19 mouse cellular contexts compared by ENCODE assay signal in genomic region chr9:12157157-12157556, GRCm38 (mm10).
DNase-seq lines count a peak whose midpoint lies in the region; ATAC-seq and TF ChIP-seq lines count a peak whose summit lies in the region.
"Had no signal": no experiment of that assay in that cellular context is flagged by ENCODE, and none has a peak within 500 bp of the region (broad histone marks: within the 10 kb centered on the region; RNA-seq: fewer than 3 reads in every experiment).

No protein-coding gene starts in this region.

- H3K4me1 ChIP-seq in heart, postnatal 0 days (ENCODE audit: control insufficient read depth, insufficient read depth) = no peaks in the 10 kb centered on the region
- H3K4me1 ChIP-seq in kidney, embryonic 15.5 days = no peaks in the 10 kb centered on the region
- H3K4me1 ChIP-seq: heart, embryonic 10.5 days; hindbrain, embryonic 15.5 days; limb, embryonic 10.5 days; liver, embryonic 12.5 days had no signal

- no peak overlapping the region for H3K27ac ChIP-seq in heart, postnatal 0 days (ENCODE audit: low read depth)
- H3K27ac ChIP-seq in kidney, embryonic 15.5 days = no peak overlapping the region
- H3K27ac ChIP-seq: heart, embryonic 10.5 days; hindbrain, embryonic 15.5 days; limb, embryonic 10.5 days; liver, embryonic 12.5 days had no signal

- 0 out of 2 replicates have a peak, but pooled peaks have one; percentile 18 for TF ChIP-seq CTCF in heart, postnatal 0 days (IDR thresholded peaks at IDR 0.05; ENCODE audit: low read depth)

- H3K9ac ChIP-seq in heart, postnatal 0 days (replicated peaks; ENCODE audit: low read depth, low read length) = no peak overlapping the region
- H3K9ac ChIP-seq in kidney, embryonic 15.5 days = no peak overlapping the region
- H3K9ac ChIP-seq: forebrain, postnatal 0 days; hindbrain, embryonic 15.5 days; liver, embryonic 12.5 days had no signal

- no peaks in the 10 kb centered on the region for H3K27me3 ChIP-seq in heart, postnatal 0 days (ENCODE audit: control insufficient read depth, insufficient read depth, low read length)
- H3K27me3 ChIP-seq in kidney, embryonic 15.5 days = no peaks in the 10 kb centered on the region
- H3K27me3 ChIP-seq: hindbrain, embryonic 15.5 days; liver, embryonic 12.5 days had no signal

- H3K4me2 ChIP-seq in heart, postnatal 0 days (ENCODE audit: low read depth, low read length) = no peak overlapping the region
- no peak overlapping the region for H3K4me2 ChIP-seq in kidney, embryonic 15.5 days
- H3K4me2 ChIP-seq: hindbrain, embryonic 15.5 days; liver, embryonic 12.5 days had no signal

- H3K4me3 ChIP-seq in heart, postnatal 0 days (ENCODE audit: low read depth, low read length) = no peak overlapping the region
- H3K4me3 ChIP-seq in kidney, embryonic 15.5 days (replicated peaks) = no peak overlapping the region
- H3K4me3 ChIP-seq: heart, embryonic 10.5 days; hindbrain, embryonic 15.5 days; limb, embryonic 10.5 days; liver, embryonic 12.5 days had no signal

- 48% methylated on average over 2 of the region's 2 CpGs for WGBS in heart, postnatal 0 days
- 50% methylated on average over 2 of the region's 2 CpGs for WGBS in kidney, embryonic 15.5 days

- 0 out of 2 replicates have a peak, but pooled peaks cover 5% of the 10 kb centered on the region for H3K9me3 ChIP-seq in heart, postnatal 0 days (replicated peaks; ENCODE audit: control insufficient read depth, low read length)
- 0 out of 2 replicates have a peak, but pooled peaks cover 3% of the 10 kb centered on the region for H3K9me3 ChIP-seq in kidney, embryonic 15.5 days (replicated peaks)
- H3K9me3 ChIP-seq: heart, embryonic 10.5 days; hindbrain, embryonic 15.5 days; limb, embryonic 10.5 days; liver, embryonic 12.5 days had no signal

- H3K36me3 ChIP-seq in heart, postnatal 0 days (replicated peaks; ENCODE audit: control insufficient read depth, insufficient read depth, low read length) = no peaks in the 10 kb centered on the region
- no peaks in the 10 kb centered on the region for H3K36me3 ChIP-seq in kidney, embryonic 15.5 days
- H3K36me3 ChIP-seq: heart, embryonic 10.5 days; hindbrain, embryonic 15.5 days; limb, embryonic 10.5 days; liver, embryonic 12.5 days had no signal

- no peak for TF ChIP-seq EP300 in heart, postnatal 0 days (IDR thresholded peaks at IDR 0.05; ENCODE audit: low read depth)

- DNase-seq in adrenal gland, adult 2 months = peak; percentile 16
- DNase-seq in adrenal gland, adult 8-10 months = no peak
- no peak for DNase-seq in heart, postnatal 0 days (ENCODE audit: low spot score)
- DNase-seq in heart, adult 9 months (ENCODE audit: low spot score in 2 of 2) = no peak
- peak; percentile 51 for DNase-seq in A20 (ENCODE audit: low read depth, low spot score)
- DNase-seq in ovary, adult 18-20 months (ENCODE audit: low spot score) = no peak
- no peak for DNase-seq in layer of hippocampus, adult 11-12 months (ENCODE audit: low spot score)
- DNase-seq: cerebellum, postnatal 25 days; forebrain, postnatal 0 days; gastrocnemius, postnatal 10 days; right cerebral cortex, adult 18-20 months; thymus, adult 2 months had no signal

- ATAC-seq in heart, postnatal 0 days (ENCODE audit: insufficient read depth, low read depth) = no peak
- ATAC-seq in kidney, embryonic 15.5 days (replicated peaks; ENCODE audit: low FRiP score) = peak; percentile 49; the same call in 1 of the 2 replicates
- ATAC-seq: forebrain, postnatal 0 days; intestine, postnatal 0 days; liver, embryonic 12.5 days; midbrain, embryonic 16.5 days had no signal

Comparison
In these comparisons a context has a peak if more than half of its experiments do, and no peak if none do; other contexts are left out.
1. DNase-seq: peak in adrenal gland, adult 2 months (single experiment) and A20 (single experiment); none in adrenal gland, adult 8-10 months (single experiment), heart, postnatal 0 days (single experiment), heart, adult 9 months (0 of 2), ovary, adult 18-20 months (single experiment) and layer of hippocampus, adult 11-12 months (single experiment).